Mouse (Mus musculus) cerebellum, postnatal 14 days (tissue): ENCODE results near the gene Dnajb6.
A peak's percentile ranks its signal among the peaks of the same experiment; 100 is the strongest.
"Not testable (repeated sequence)": the region's sequence is repeated elsewhere in the genome, so short reads cannot be mapped to it uniquely, and the experiment has no call there.

Experiments used
- DNase-seq, 2 experiments: peaks; one replicate each; pipeline ENCODE4 v3.0.0; 2021; ENCODE audit warnings: mixed read lengths in 2 of 2

The Dnajb6 gene

GRCm38 (mm10) chr5:29735557-29736061, at the start of gene Dnajb6, which contains the start of gene Gm5129:
Gene Dnajb6 (plus strand): TSS chr5:29735688.
Gene Gm5129 (minus strand): TSS chr5:29735936.
- peak; percentile 98 to 99 for DNase-seq

- peak; percentile 26 to 46 for DNase-seq
Observed at GRCm38 (mm10) chr5:29687671-29688070, 47.8 kb upstream of the Dnajb6 start.

- no peak for DNase-seq
Observed at GRCm38 (mm10) chr5:29688352-29688751, 47.1 kb upstream of the Dnajb6 start.

- DNase-seq = no peak
Observed at GRCm38 (mm10) chr5:29698493-29698892, 37.0 kb upstream of the Dnajb6 start.

- no peak for DNase-seq
Observed at GRCm38 (mm10) chr5:29699520-29700202, 35.8 kb upstream of the Dnajb6 start.

GRCm38 (mm10) chr5:29707241-29707640, 28.2 kb upstream of the Dnajb6 start:
- no peak for DNase-seq

GRCm38 (mm10) chr5:29708258-29708657, 27.2 kb upstream of the Dnajb6 start:
- no peak for DNase-seq

- DNase-seq = no peak
Observed at GRCm38 (mm10) chr5:29711631-29712030, 23.9 kb upstream of the Dnajb6 start.

GRCm38 (mm10) chr5:29712906-29713305, 22.6 kb upstream of the Dnajb6 start:
- no peak for DNase-seq

GRCm38 (mm10) chr5:29721159-29721558, 14.3 kb upstream of the Dnajb6 start:
- DNase-seq = no peak

- DNase-seq = no peak
Observed at GRCm38 (mm10) chr5:29725369-29725768, 10.1 kb upstream of the Dnajb6 start.

- not testable (repeated sequence) for DNase-seq
Observed at GRCm38 (mm10) chr5:29726070-29726469, 9.4 kb upstream of the Dnajb6 start.

GRCm38 (mm10) chr5:29734831-29735510, 517 bp upstream of the Dnajb6 start:
- peak in 1 of 2 experiments; percentile 14 for DNase-seq

GRCm38 (mm10) chr5:29736073-29736900, 799 bp downstream of the Dnajb6 start:
- no peak for DNase-seq

GRCm38 (mm10) chr5:29736942-29737341, 1.5 kb downstream of the Dnajb6 start:
- DNase-seq = no peak

GRCm38 (mm10) chr5:29737471-29737870, 2.0 kb downstream of the Dnajb6 start:
- DNase-seq = no peak

- no peak for DNase-seq
Observed at GRCm38 (mm10) chr5:29738076-29738475, 2.6 kb downstream of the Dnajb6 start.

GRCm38 (mm10) chr5:29740651-29741050, 5.2 kb downstream of the Dnajb6 start:
- no peak for DNase-seq

GRCm38 (mm10) chr5:29741093-29741492, 5.6 kb downstream of the Dnajb6 start:
- no peak for DNase-seq

- DNase-seq = no peak
Observed at GRCm38 (mm10) chr5:29747661-29748060, 12.2 kb downstream of the Dnajb6 start.

- peak; percentile 46 to 58 for DNase-seq
Observed at GRCm38 (mm10) chr5:29751306-29751705, 15.8 kb downstream of the Dnajb6 start.

- DNase-seq = no peak
Observed at GRCm38 (mm10) chr5:29752894-29753293, 17.4 kb downstream of the Dnajb6 start.

GRCm38 (mm10) chr5:29759318-29759717, 23.8 kb downstream of the Dnajb6 start:
- no peak for DNase-seq
